Mouse (Mus musculus): Measurements from ENCODE around the gene Htr3b. TPM values are rescaled to one million over a fixed set of nuclear protein-coding genes. Genes with fewer than 3 reads are reported as not detected.
"Not testable (repeated sequence)": the region's sequence is repeated elsewhere in the genome, so short reads cannot be mapped to it uniquely, and the experiment has no call there.

Htr3b gene
- polyA plus RNA-seq, 1 experiment: 0.12 TPM

DNA sequence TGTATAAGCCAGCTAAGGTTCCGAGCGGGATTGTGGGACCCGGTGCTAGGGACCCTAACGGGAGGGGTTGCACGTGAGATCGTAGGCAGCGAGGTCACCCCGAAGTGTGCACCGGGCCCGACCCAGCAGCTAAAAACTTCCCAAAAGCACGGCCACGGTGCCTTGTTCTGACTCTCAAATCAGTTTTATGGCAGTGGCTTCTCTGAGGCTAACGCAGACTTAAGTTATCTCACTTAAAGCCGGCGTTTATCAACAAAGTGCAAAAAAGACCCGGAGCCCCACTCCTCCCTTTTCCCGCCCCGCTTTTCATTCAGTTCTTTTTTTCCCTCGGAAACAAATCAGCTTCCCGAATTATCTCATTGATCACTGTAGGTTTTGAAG lies 20.9 kb upstream of the Htr3b start:
- Histone ChIP-seq H3K4me3 (ENCODE audit: control insufficient read depth, low read depth, low read length) (peak overlapping the region; percentile 96), H3K4me1 (ENCODE audit: control insufficient read depth, insufficient read depth, low read length) (peaks cover 24% of the 10 kb centered on the region), H3K36me3 (ENCODE audit: control insufficient read depth, insufficient read depth, low read length) (no peaks in the 10 kb centered on the region), H3K27ac (ENCODE audit: control insufficient read depth, insufficient read depth, low read depth, low read length) (peak overlapping the region; percentile 86), H3K27me3 (ENCODE audit: control insufficient read depth, insufficient read depth, low read length) (no peaks in the 10 kb centered on the region)
- TF ChIP-seq CTCF (IDR thresholded peaks at IDR 0.05; ENCODE audit: control insufficient read depth, insufficient read depth, insufficient replicate concordance, low read depth, low read length): no peak

DNA sequence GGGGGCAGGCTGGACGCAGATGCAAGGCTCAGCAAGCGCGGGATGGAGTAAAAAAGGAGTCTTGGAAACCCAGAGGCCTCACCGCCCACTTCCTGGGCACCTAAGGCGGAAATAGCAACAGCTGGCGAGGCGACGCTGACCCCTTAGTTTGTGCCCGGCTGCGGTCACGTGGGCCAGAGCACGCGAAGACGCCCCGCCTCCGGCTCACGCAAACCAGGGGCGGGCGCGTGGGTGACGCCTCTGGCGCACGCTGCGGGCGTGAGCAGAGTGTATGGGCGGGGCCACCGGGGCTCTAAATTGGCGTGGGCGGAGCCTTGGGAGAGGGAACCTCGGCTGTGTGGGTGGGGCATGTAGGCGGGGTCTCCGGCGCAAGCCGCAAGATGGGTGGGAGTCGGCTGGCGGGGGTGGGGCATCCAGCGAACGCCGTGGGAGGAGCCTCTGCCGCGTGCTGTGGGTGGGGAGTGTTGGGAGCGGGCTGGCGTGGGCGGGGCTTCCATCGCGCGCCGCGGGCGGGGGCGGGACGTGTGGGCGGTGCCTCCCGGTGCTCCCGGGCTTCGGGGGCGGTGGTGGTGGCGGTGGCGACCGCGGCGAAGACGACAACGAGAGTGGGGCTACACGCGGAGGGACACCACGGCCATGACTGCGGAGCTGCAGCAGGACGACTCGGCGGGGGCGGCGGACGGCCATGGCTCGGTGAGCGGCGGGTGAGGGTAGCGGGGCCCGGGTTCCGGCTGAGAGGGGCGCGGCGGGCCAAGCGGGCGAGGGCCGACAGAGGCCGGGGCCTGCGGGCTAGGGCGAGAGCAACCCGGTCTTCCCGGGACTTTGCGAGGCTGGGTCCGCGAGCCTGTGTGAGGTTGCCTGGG lies 20.3 kb upstream of the Htr3b start, which contains the start of gene Usp28:
TSS of gene Usp28 (plus strand) at position 531 of the 863 bp plus-strand sequence.
- Histone ChIP-seq H3K4me3 (ENCODE audit: control insufficient read depth, low read depth, low read length) (peak within 1 kb of the TSS; percentile 96), H3K27me3 (ENCODE audit: control insufficient read depth, insufficient read depth, low read length) (no peaks in the 10 kb centered on the region), H3K36me3 (ENCODE audit: control insufficient read depth, insufficient read depth, low read length) (no peaks in the 10 kb centered on the region), H3K4me1 (ENCODE audit: control insufficient read depth, insufficient read depth, low read length) (peaks cover 24% of the 10 kb centered on the region), H3K27ac (ENCODE audit: control insufficient read depth, insufficient read depth, low read depth, low read length) (peak within 1 kb of the TSS; percentile 91)
- TF ChIP-seq POLR2A (IDR thresholded peaks at IDR 0.05; ENCODE audit: control insufficient read depth, low read depth, low read length): peak; percentile 68
- TF ChIP-seq CTCF (IDR thresholded peaks at IDR 0.05; ENCODE audit: control insufficient read depth, insufficient read depth, insufficient replicate concordance, low read depth, low read length): 0 out of 2 replicates have a peak, but pooled peaks have one; percentile 3

GRCm38 (mm10) chr9:48984320-48984844 lies 19.6 kb upstream of the Htr3b start:
- Histone ChIP-seq H3K27ac (ENCODE audit: control insufficient read depth, insufficient read depth, low read depth, low read length) (peak overlapping the region; percentile 91), H3K4me3 (ENCODE audit: control insufficient read depth, low read depth, low read length) (peak overlapping the region; percentile 89), H3K36me3 (ENCODE audit: control insufficient read depth, insufficient read depth, low read length) (no peaks in the 10 kb centered on the region), H3K27me3 (ENCODE audit: control insufficient read depth, insufficient read depth, low read length) (no peaks in the 10 kb centered on the region), H3K4me1 (ENCODE audit: control insufficient read depth, insufficient read depth, low read length) (peaks cover 24% of the 10 kb centered on the region)
- no peak for TF ChIP-seq CTCF (IDR thresholded peaks at IDR 0.05; ENCODE audit: control insufficient read depth, insufficient read depth, insufficient replicate concordance, low read depth, low read length)
- no peak for TF ChIP-seq POLR2A (IDR thresholded peaks at IDR 0.05; ENCODE audit: control insufficient read depth, low read depth, low read length)

DNA sequence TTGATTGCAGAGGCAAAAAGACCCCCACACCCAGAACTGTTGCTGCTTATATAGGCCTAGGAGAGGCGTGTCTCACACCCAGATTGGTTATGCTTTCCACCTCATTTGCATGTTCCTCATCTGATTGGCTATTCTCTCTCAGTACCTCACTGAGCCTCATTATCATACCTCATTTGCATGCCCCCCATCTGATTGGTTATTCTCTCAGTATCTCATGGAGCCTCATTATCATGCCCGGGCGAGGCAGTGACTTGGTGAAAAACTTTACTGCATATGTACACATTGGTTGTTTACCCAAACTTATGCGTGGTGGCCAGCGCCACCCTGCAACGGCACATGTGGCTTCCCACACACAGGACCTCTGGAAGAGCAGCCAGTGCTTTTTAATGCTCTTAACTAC lies 19.0 kb upstream of the Htr3b start:
- H3K4me1 ChIP-seq (ENCODE audit: control insufficient read depth, insufficient read depth, low read length): peaks cover 24% of the 10 kb centered on the region
- not testable (repeated sequence) for H3K4me3 ChIP-seq (ENCODE audit: control insufficient read depth, low read depth, low read length); H3K27me3 ChIP-seq (ENCODE audit: control insufficient read depth, insufficient read depth, low read length); H3K36me3 ChIP-seq (ENCODE audit: control insufficient read depth, insufficient read depth, low read length); H3K27ac ChIP-seq (ENCODE audit: control insufficient read depth, insufficient read depth, low read depth, low read length)

DNA sequence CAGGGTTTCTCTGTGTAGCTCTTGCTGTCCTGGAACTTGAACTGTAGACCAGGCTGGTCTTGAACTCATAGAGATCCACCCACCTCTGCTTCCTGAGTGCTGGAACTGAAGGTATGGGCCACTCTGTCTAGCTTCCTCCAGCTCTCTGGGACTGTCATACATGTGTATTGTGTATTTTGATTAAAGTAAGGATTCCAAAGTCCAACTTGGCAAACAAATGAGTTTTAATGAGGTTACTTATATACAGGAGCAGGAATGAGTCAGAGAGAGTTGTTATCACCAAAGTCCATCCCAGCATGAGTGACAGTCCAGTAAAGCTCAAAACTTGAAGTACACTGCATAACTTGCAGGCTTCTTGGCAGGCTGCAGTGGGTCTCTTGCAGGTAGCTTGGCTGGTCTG lies 17.0 kb upstream of the Htr3b start:
- Histone ChIP-seq H3K4me3 (ENCODE audit: control insufficient read depth, low read depth, low read length) (no peak overlapping the region), H3K27me3 (ENCODE audit: control insufficient read depth, insufficient read depth, low read length) (no peaks in the 10 kb centered on the region), H3K27ac (ENCODE audit: control insufficient read depth, insufficient read depth, low read depth, low read length) (no peak overlapping the region), H3K36me3 (ENCODE audit: control insufficient read depth, insufficient read depth, low read length) (no peaks in the 10 kb centered on the region), H3K4me1 (ENCODE audit: control insufficient read depth, insufficient read depth, low read length) (peaks cover 11% of the 10 kb centered on the region)
- TF ChIP-seq POLR2A (IDR thresholded peaks at IDR 0.05; ENCODE audit: control insufficient read depth, low read depth, low read length) (no peak), CTCF (IDR thresholded peaks at IDR 0.05; ENCODE audit: control insufficient read depth, insufficient read depth, insufficient replicate concordance, low read depth, low read length) (no peak)

DNA sequence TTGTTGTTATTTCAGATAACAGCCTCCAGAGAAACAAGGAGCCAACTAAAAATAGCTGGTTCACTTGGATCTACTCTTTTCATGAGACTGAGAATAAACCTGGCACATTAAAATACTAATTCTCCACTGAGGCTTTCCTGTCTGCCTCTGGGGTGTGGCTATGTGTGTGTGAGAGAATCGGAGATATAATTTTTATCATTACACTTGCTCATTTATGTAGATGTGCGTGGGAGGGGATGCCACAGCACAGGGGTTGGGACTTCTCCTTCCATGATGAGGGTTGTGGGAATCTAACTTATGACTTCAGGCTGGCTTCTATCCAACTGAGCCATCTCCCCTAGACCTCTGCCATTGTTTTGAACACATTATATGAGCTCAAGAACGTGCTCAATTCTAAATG lies 16.0 kb upstream of the Htr3b start:
- H3K4me3 ChIP-seq (ENCODE audit: control insufficient read depth, low read depth, low read length): no peak overlapping the region
- no peaks in the 10 kb centered on the region for H3K36me3 ChIP-seq (ENCODE audit: control insufficient read depth, insufficient read depth, low read length)
- no peaks in the 10 kb centered on the region for H3K27me3 ChIP-seq (ENCODE audit: control insufficient read depth, insufficient read depth, low read length)
- TF ChIP-seq CTCF (IDR thresholded peaks at IDR 0.05; ENCODE audit: control insufficient read depth, insufficient read depth, insufficient replicate concordance, low read depth, low read length): no peak
- TF ChIP-seq POLR2A (IDR thresholded peaks at IDR 0.05; ENCODE audit: control insufficient read depth, low read depth, low read length): no peak
- H3K27ac ChIP-seq (ENCODE audit: control insufficient read depth, insufficient read depth, low read depth, low read length): no peak overlapping the region
- H3K4me1 ChIP-seq (ENCODE audit: control insufficient read depth, insufficient read depth, low read length): peaks cover 9% of the 10 kb centered on the region

GRCm38 (mm10) chr9:48980371-48980770 lies 15.6 kb upstream of the Htr3b start:
- Histone ChIP-seq H3K27ac (ENCODE audit: control insufficient read depth, insufficient read depth, low read depth, low read length) (peak overlapping the region; percentile 42; the same call in 1 of the 2 replicates), H3K4me1 (ENCODE audit: control insufficient read depth, insufficient read depth, low read length) (peaks cover 6% of the 10 kb centered on the region), H3K27me3 (ENCODE audit: control insufficient read depth, insufficient read depth, low read length) (no peaks in the 10 kb centered on the region), H3K36me3 (ENCODE audit: control insufficient read depth, insufficient read depth, low read length) (no peaks in the 10 kb centered on the region), H3K4me3 (ENCODE audit: control insufficient read depth, low read depth, low read length) (no peak overlapping the region)
- TF ChIP-seq POLR2A (IDR thresholded peaks at IDR 0.05; ENCODE audit: control insufficient read depth, low read depth, low read length) (no peak), CTCF (IDR thresholded peaks at IDR 0.05; ENCODE audit: control insufficient read depth, insufficient read depth, insufficient replicate concordance, low read depth, low read length) (no peak)
